In the genomic region with DNA sequence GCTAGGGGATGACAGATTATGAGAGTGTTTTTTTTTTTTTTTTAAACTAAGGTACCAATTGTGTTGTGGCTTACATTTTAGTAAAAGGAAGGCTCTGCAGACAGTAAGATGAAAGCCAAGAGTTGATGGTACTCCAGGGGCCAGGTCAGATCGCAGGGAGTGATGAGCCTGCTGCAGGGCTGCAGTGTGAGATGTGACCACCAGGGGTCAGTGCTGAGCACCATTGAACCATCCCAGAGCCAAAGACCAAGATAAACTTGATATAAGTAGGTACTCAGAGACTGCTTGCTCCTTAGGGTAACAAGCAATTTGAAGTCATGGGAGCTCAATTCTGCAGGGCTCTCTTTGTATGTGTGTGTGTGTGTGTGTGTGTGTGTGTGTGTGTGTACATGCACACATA, we compare ENCODE assay signal across 8 mouse cellular contexts. TPM values are rescaled to one million over a fixed set of nuclear protein-coding genes. Genes with fewer than 3 reads are reported as not detected.
DNase-seq lines count a peak whose midpoint lies in the region; ATAC-seq and TF ChIP-seq lines count a peak whose summit lies in the region.

No protein-coding gene starts in this region.

- no peaks in the 10 kb centered on the region for H3K9me3 ChIP-seq in intestine, postnatal 0 days (ENCODE audit: control insufficient read depth)
- no peaks in the 10 kb centered on the region for H3K9me3 ChIP-seq in intestine, embryonic 16.5 days (ENCODE audit: control insufficient read depth, low read length)
- H3K9me3 ChIP-seq in ES-E14 (ENCODE audit: control insufficient read depth, insufficient read depth, low read depth, low read length), result no peaks in the 10 kb centered on the region

- H3K4me2 ChIP-seq in intestine, postnatal 0 days (replicated peaks; ENCODE audit: low read depth), result no peak overlapping the region
- no peak overlapping the region for H3K4me2 ChIP-seq in intestine, embryonic 16.5 days (ENCODE audit: low read depth, low read length)

- no peaks in the 10 kb centered on the region for H3K4me1 ChIP-seq in intestine, postnatal 0 days (replicated peaks; ENCODE audit: control insufficient read depth, insufficient read depth, low read length)
- no peaks in the 10 kb centered on the region for H3K4me1 ChIP-seq in intestine, embryonic 16.5 days (ENCODE audit: control insufficient read depth, insufficient read depth, low read length)
- no peaks in the 10 kb centered on the region for H3K4me1 ChIP-seq in ES-E14 (ENCODE audit: control insufficient read depth in 2 of 2, insufficient read depth in 2 of 2, low read length in 2 of 2, poor library complexity in 1 of 2)

- no peak overlapping the region for H3K27ac ChIP-seq in intestine, postnatal 0 days (ENCODE audit: low read depth, low read length)
- no peak overlapping the region for H3K27ac ChIP-seq in intestine, embryonic 16.5 days (ENCODE audit: low read length)
- no peak overlapping the region for H3K27ac ChIP-seq in ES-E14 (ENCODE audit: insufficient read depth, low read depth, low read length, poor library complexity, severe bottlenecking)
- no peak overlapping the region for H3K27ac ChIP-seq in left cerebral cortex, adult 2 months

- H3K27me3 ChIP-seq in intestine, postnatal 0 days (replicated peaks; ENCODE audit: control insufficient read depth, insufficient read depth, low read length), result no peaks in the 10 kb centered on the region
- no peaks in the 10 kb centered on the region for H3K27me3 ChIP-seq in intestine, embryonic 16.5 days (replicated peaks; ENCODE audit: control insufficient read depth, insufficient read depth, low read length)

- peak; percentile 85 for TF ChIP-seq CTCF in intestine, postnatal 0 days (IDR thresholded peaks at IDR 0.05; ENCODE audit: low read depth)
- TF ChIP-seq CTCF in left cerebral cortex, adult 2 months (IDR thresholded peaks at IDR 0.05), result peak; percentile 93

- WGBS in intestine, postnatal 0 days, result 59% methylated on average over 1 of the region's 1 CpGs
- 42% methylated on average over 1 of the region's 1 CpGs for WGBS in intestine, embryonic 16.5 days

- peak; percentile 26 for DNase-seq in ES-E14 (ENCODE audit: low read depth, low spot score)
- DNase-seq in brain, adult 2 months (ENCODE audit: low read depth, low spot score), result peak; percentile 71
- DNase-seq in fibroblast of lung, adult 2 months (ENCODE audit: low read depth), result peak; percentile 2
- peak; percentile 51 to 73 for DNase-seq in left cerebral cortex, adult 2 months (ENCODE audit: extremely low spot score in 1 of 2, low spot score in 2 of 2)
- peak; percentile 23 for DNase-seq in ovary, postnatal 36 days (ENCODE audit: low spot score)

- intact Hi-C loops in left cerebral cortex, adult 2 months (cut with DNase I), result loop anchor here (2.0 to 5.0 kb wide), 3 partner anchors 128 to 448 kb away; no protein-coding TSS in a partner anchor

- no peaks in the 10 kb centered on the region for H3K36me3 ChIP-seq in intestine, postnatal 0 days (ENCODE audit: control insufficient read depth, insufficient read depth)
- no peaks in the 10 kb centered on the region for H3K36me3 ChIP-seq in intestine, embryonic 16.5 days (ENCODE audit: control insufficient read depth, insufficient read depth, low read length)
- no peaks in the 10 kb centered on the region for H3K36me3 ChIP-seq in ES-E14 (ENCODE audit: control insufficient read depth, insufficient read depth, low read length, poor library complexity, severe bottlenecking)

- no peak overlapping the region for H3K9ac ChIP-seq in intestine, postnatal 0 days (ENCODE audit: low read depth, low read length)
- no peak overlapping the region for H3K9ac ChIP-seq in intestine, embryonic 16.5 days (ENCODE audit: low read depth, low read length)
- H3K9ac ChIP-seq in ES-E14 (ENCODE audit: insufficient read depth, low read depth, low read length, poor library complexity, severe bottlenecking), result no peak overlapping the region

- H3K4me3 ChIP-seq in intestine, postnatal 0 days (ENCODE audit: low read depth, low read length), result no peak overlapping the region
- H3K4me3 ChIP-seq in intestine, embryonic 16.5 days (ENCODE audit: low read length), result no peak overlapping the region
- H3K4me3 ChIP-seq in ES-E14 (ENCODE audit: insufficient read depth in 1 of 2, low read depth in 1 of 2, low read length in 2 of 2, poor library complexity in 1 of 2, severe bottlenecking in 1 of 2), result no peak overlapping the region
- no peak overlapping the region for H3K4me3 ChIP-seq in left cerebral cortex, adult 2 months

- in situ Hi-C loops in ES-E14 (cut with MboI; ENCODE audit: low sequenced_read_pairs in 2 of 2, unreplicated experiment in 2 of 2), result no loop called here

- no peak for ATAC-seq in intestine, postnatal 0 days
- ATAC-seq in intestine, embryonic 16.5 days, result no peak
- ATAC-seq in erythroid progenitor cell, adult 5-6 weeks (replicated peaks; ENCODE audit: low FRiP score, poor library complexity, severe bottlenecking), result no peak

TF ChIP-seq in ES-E14, 5 proteins besides CTCF, POLR2A, EP300 and RAD21:
- peak; percentile 37; the same call in 1 of the 2 replicates for TF ChIP-seq ZC3H11A (IDR thresholded peaks at IDR 0.05; ENCODE audit: borderline replicate concordance, low read depth, low read length)
- no peak for TF ChIP-seq MAFK (IDR thresholded peaks at IDR 0.05; ENCODE audit: insufficient read depth, low read depth, low read length)

RNA-seq across cellular contexts. Expression of a gene that starts 20.8 kb away (rescaled TPM):
- not detected in 2 replicates for polyA plus RNA-seq in intestine, postnatal 0 days (2015; fragmentation: Nextera tagmentation; extraction: Ambion mirVana)
- not detected in 2 replicates for polyA plus RNA-seq in intestine, embryonic 16.5 days (2015; fragmentation: Nextera tagmentation; extraction: Ambion mirVana)
- not detected in 2 replicates for total RNA-seq in ES-E14 (2012; rRNA removed)
- total RNA-seq in left cerebral cortex, adult 2 months (2021), result 1 to 10 TPM; 1.0 to 1.6 TPM
- total RNA-seq in erythroid progenitor cell, adult 5-6 weeks (2015; ENCODE audit: low replicate concordance), result not detected in 2 replicates
- total RNA-seq in erythroid progenitor cell, adult 5-6 weeks (2017; ENCODE audit: low replicate concordance), result not detected in 2 replicates

RNA-seq across cellular contexts. Expression of a gene that starts 35.9 kb away (rescaled TPM):
- polyA plus RNA-seq in intestine, postnatal 0 days (2015; fragmentation: Nextera tagmentation; extraction: Ambion mirVana), result 0.14 TPM in 1 of 2 replicates, not detected in the other
- 0.09 and 0.27 TPM in 2 replicates for polyA plus RNA-seq in intestine, embryonic 16.5 days (2015; fragmentation: Nextera tagmentation; extraction: Ambion mirVana)
- total RNA-seq in ES-E14 (2012; rRNA removed), result not detected in 2 replicates
- total RNA-seq in left cerebral cortex, adult 2 months (2021), result 100 to 1,000 TPM; 116 to 124 TPM
- not detected in 2 replicates for total RNA-seq in erythroid progenitor cell, adult 5-6 weeks (2015; ENCODE audit: low replicate concordance)
- not detected in 2 replicates for total RNA-seq in erythroid progenitor cell, adult 5-6 weeks (2017; ENCODE audit: low replicate concordance)

Comparison
In these comparisons a context has a peak if more than half of its experiments do, and no peak if none do; other contexts are left out.
1. DNase-seq: peak in every context shown above with its lines; median percentile 71 in brain, adult 2 months; 62 in left cerebral cortex, adult 2 months; 26 in ES-E14; 23 in ovary, postnatal 36 days; 2 in fibroblast of lung, adult 2 months.
2. RNA of a gene that starts 35.9 kb away (total RNA-seq): 116 to 124 TPM in left cerebral cortex, adult 2 months; not detected in ES-E14 and not detected in erythroid progenitor cell, adult 5-6 weeks; every median in the first group is over 100 times any median in the second.